Mouse (Mus musculus): ENCODE measurements around the gene Bmp5.

GRCm38 (mm10) chr9:75761567-75761966 is 13.6 kb upstream of the Bmp5 start:
- TF ChIP-seq CTCF (IDR thresholded peaks at IDR 0.05; ENCODE audit: borderline replicate concordance, extremely low read depth, insufficient read depth, insufficient read length) (no peak), POLR2A (IDR thresholded peaks at IDR 0.05; ENCODE audit: borderline replicate concordance, extremely low read depth, insufficient read depth, insufficient read length, poor library complexity, severe bottlenecking) (no peak)

All from brain, embryonic 14.5 days (tissue).